Mouse (Mus musculus): Measurements from ENCODE around the gene Mcoln1. TPM values are rescaled to one million over a fixed set of nuclear protein-coding genes. Genes with fewer than 3 reads are reported as not detected.

The Mcoln1 gene
- polyA plus RNA-seq, 1 experiment from 2014 or later, result 90.1 TPM

- no peak for ATAC-seq (ENCODE audit: low FRiP score)
- WGBS, result 62% methylated on average over 5 of the region's 5 CpGs
- no peaks in the 10 kb centered on the region for H3K9me3 ChIP-seq
Measured at GRCm38 (mm10) chr8:3481605-3482004, 18.7 kb upstream of the Mcoln1 start.

GRCm38 (mm10) chr8:3482240-3482740 is 18.0 kb upstream of the Mcoln1 start:
- no peak overlapping the region for H3K27ac ChIP-seq
- no peaks in the 10 kb centered on the region for H3K9me3 ChIP-seq
- no peaks in the 10 kb centered on the region for H3K4me1 ChIP-seq (replicated peaks)
- ATAC-seq (ENCODE audit: low FRiP score), result no peak
- H3K4me2 ChIP-seq, result no peak overlapping the region
- 0 out of 2 replicates have a peak, but pooled peaks cover 3% of the 10 kb centered on the region for H3K27me3 ChIP-seq
- H3K4me3 ChIP-seq, result no peak overlapping the region
- H3K9ac ChIP-seq, result no peak overlapping the region
- no peaks in the 10 kb centered on the region for H3K36me3 ChIP-seq
- 91% methylated on average over 22 of the region's 22 CpGs for WGBS

More at GRCm38 (mm10) chr8:3481605-3482004, 18.7 kb upstream of the Mcoln1 start:
- H3K9ac ChIP-seq, result no peak overlapping the region
- H3K4me3 ChIP-seq, result no peak overlapping the region
- 0 out of 2 replicates have a peak, but pooled peaks cover 3% of the 10 kb centered on the region for H3K27me3 ChIP-seq
- H3K4me1 ChIP-seq (replicated peaks), result no peaks in the 10 kb centered on the region
- no peak overlapping the region for H3K4me2 ChIP-seq
- H3K27ac ChIP-seq, result no peak overlapping the region
- no peaks in the 10 kb centered on the region for H3K36me3 ChIP-seq

DNA sequence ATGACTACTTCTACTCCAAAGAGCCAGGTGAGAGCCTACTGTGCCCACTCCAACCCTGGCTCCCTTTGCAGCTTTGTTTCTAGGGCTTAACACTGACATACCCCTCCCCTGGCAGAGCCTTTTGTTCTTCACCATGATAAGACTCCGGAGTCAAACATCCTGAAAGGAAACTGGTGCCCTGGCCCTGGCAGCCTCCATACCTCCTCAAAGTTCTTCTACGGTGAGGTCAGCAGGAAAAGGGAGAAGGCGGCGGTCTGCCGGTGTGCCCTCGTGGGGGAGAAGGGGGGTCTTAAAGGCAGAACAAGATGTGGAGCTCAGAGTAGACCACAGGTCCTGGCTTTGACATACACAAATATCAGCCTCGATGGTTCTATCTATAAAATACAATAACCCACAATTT is 16.7 kb upstream of the Mcoln1 start:
- no peak overlapping the region for H3K4me3 ChIP-seq
- 84% methylated on average over 7 of the region's 7 CpGs for WGBS
- no peak overlapping the region for H3K4me2 ChIP-seq
- no peaks in the 10 kb centered on the region for H3K4me1 ChIP-seq (replicated peaks)
- no peak overlapping the region for H3K27ac ChIP-seq
- H3K9me3 ChIP-seq, result no peaks in the 10 kb centered on the region
- 0 out of 2 replicates have a peak, but pooled peaks cover 3% of the 10 kb centered on the region for H3K27me3 ChIP-seq
- no peaks in the 10 kb centered on the region for H3K36me3 ChIP-seq
- no peak overlapping the region for H3K9ac ChIP-seq
- ATAC-seq (ENCODE audit: low FRiP score), result no peak

DNA sequence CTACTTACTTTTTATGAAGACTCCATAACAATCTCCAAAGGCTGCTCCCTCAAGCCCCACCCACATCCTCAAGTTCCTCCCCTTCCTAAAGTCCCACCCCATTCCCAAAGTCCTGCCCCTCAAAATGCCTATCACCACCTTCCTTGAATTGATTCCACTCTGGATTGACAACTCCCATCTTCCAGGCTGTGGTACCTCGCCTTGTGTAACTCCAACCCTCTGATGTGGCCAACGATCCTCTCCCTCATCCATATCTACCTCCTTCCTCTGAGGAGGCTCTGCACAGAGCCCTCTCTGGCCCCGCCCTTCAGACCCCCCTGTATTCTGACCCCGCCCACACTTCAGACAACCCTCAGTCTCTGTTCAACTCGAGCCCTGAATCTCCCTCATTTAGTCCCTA is 15.1 kb upstream of the Mcoln1 start:
- no peak for ATAC-seq (ENCODE audit: low FRiP score)
- 32% methylated on average over 5 of the region's 5 CpGs for WGBS
- H3K36me3 ChIP-seq, result no peaks in the 10 kb centered on the region
- H3K9me3 ChIP-seq, result no peaks in the 10 kb centered on the region
- no peak overlapping the region for H3K4me2 ChIP-seq
- H3K4me1 ChIP-seq (replicated peaks), result no peaks in the 10 kb centered on the region
- 0 out of 2 replicates have a peak, but pooled peaks cover 3% of the 10 kb centered on the region for H3K27me3 ChIP-seq
- no peak overlapping the region for H3K4me3 ChIP-seq
- H3K27ac ChIP-seq, result no peak overlapping the region
- H3K9ac ChIP-seq, result no peak overlapping the region

- peaks cover 34% of the 10 kb centered on the region for H3K36me3 ChIP-seq
- H3K9ac ChIP-seq, result peak within 1 kb of the TSS; percentile 99
- peak within 1 kb of the TSS; percentile 92 for H3K27ac ChIP-seq
- ATAC-seq (ENCODE audit: low FRiP score), result peak; percentile 89
- H3K4me3 ChIP-seq, result peak within 1 kb of the TSS; percentile 84
- 1% methylated on average over 56 of the region's 64 CpGs for WGBS
- no peaks in the 10 kb centered on the region for H3K27me3 ChIP-seq
- H3K4me2 ChIP-seq, result peak within 1 kb of the TSS; percentile 84
- peaks cover 7% of the 10 kb centered on the region; the same call in 1 of the 2 replicates for H3K9me3 ChIP-seq
- peaks cover 39% of the 10 kb centered on the region for H3K4me1 ChIP-seq (replicated peaks)
Measured at GRCm38 (mm10) chr8:3492901-3493844, 7.1 kb upstream of the Mcoln1 start, which contains the start of gene Zfp358. Zfp358 (plus strand) TSS chr8:3493138.

- Histone ChIP-seq H3K27me3 (no peaks in the 10 kb centered on the region), H3K4me2 (peak overlapping the region; percentile 84), H3K27ac (peak overlapping the region; percentile 92), H3K4me1 (replicated peaks) (peaks cover 41% of the 10 kb centered on the region), H3K9ac (peak overlapping the region; percentile 99), H3K9me3 (peaks cover 7% of the 10 kb centered on the region; the same call in 1 of the 2 replicates), H3K4me3 (peak overlapping the region; percentile 84), H3K36me3 (peaks cover 34% of the 10 kb centered on the region)
- ATAC-seq (ENCODE audit: low FRiP score), result peak; percentile 19
- 42% methylated on average over 6 of the region's 6 CpGs for WGBS
Measured at GRCm38 (mm10) chr8:3493845-3494208, 6.4 kb upstream of the Mcoln1 start.

DNA sequence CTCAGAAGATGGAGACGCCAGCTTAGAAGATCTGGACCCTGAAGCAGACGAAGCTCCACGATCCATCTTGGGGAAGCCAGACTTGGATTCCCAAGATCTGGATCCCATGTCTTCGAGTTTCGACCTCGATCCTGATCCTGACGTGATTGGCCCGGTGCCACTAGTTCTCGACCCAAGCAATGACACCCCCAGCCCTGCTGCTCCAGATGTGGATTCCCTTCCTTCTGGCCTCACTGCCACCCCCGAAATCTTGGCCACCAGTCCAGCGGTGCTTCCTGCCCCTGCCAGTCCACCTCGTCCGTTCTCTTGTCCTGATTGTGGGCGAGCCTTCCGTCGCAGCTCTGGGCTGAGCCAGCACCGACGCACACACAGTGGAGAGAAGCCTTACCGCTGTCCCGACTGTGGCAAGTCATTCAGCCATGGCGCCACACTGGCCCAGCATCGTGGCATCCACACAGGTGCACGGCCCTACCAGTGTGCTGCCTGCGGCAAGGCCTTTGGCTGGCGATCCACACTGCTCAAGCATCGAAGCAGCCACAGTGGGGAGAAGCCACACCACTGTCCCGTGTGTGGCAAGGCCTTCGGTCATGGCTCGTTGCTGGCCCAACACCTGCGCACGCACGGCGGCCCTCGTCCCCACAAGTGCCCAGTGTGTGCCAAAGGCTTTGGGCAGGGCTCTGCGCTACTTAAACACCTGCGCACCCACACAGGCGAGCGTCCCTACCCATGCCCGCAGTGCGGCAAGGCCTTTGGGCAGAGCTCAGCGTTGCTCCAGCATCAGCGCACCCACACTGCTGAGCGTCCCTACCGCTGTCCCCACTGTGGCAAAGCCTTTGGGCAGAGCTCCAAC is 4.5 kb upstream of the Mcoln1 start:
- H3K9me3 ChIP-seq, result peaks cover 7% of the 10 kb centered on the region; the same call in 1 of the 2 replicates
- H3K27ac ChIP-seq, result no peak overlapping the region
- no peak overlapping the region for H3K4me2 ChIP-seq
- no peak overlapping the region for H3K4me3 ChIP-seq
- no peaks in the 10 kb centered on the region for H3K27me3 ChIP-seq
- peaks cover 53% of the 10 kb centered on the region for H3K4me1 ChIP-seq (replicated peaks)
- H3K36me3 ChIP-seq, result peaks cover 34% of the 10 kb centered on the region
- H3K9ac ChIP-seq, result no peak overlapping the region
- ATAC-seq (ENCODE audit: low FRiP score), result no peak
- 97% methylated on average over 44 of the region's 44 CpGs for WGBS

- WGBS, result 91% methylated on average over 15 of the region's 15 CpGs
- peaks cover 34% of the 10 kb centered on the region for H3K36me3 ChIP-seq
- ATAC-seq (ENCODE audit: low FRiP score), result no peak
- peak overlapping the region; percentile 53; the same call in 1 of the 2 replicates for H3K9ac ChIP-seq
- no peak overlapping the region for H3K4me2 ChIP-seq
- H3K27me3 ChIP-seq, result no peaks in the 10 kb centered on the region
- H3K4me1 ChIP-seq (replicated peaks), result peaks cover 59% of the 10 kb centered on the region
- no peak overlapping the region for H3K4me3 ChIP-seq
- peaks cover 7% of the 10 kb centered on the region; the same call in 1 of the 2 replicates for H3K9me3 ChIP-seq
- H3K27ac ChIP-seq, result no peak overlapping the region
Measured at GRCm38 (mm10) chr8:3496428-3496748, 3.9 kb upstream of the Mcoln1 start.

- no peaks in the 10 kb centered on the region for H3K27me3 ChIP-seq
- H3K9ac ChIP-seq, result no peak overlapping the region
- peaks cover 34% of the 10 kb centered on the region for H3K36me3 ChIP-seq
- WGBS, result 93% methylated on average over 3 of the region's 3 CpGs
- H3K27ac ChIP-seq, result no peak overlapping the region
- peaks cover 70% of the 10 kb centered on the region for H3K4me1 ChIP-seq (replicated peaks)
- H3K4me3 ChIP-seq, result no peak overlapping the region
- H3K4me2 ChIP-seq, result no peak overlapping the region
- peaks cover 7% of the 10 kb centered on the region; the same call in 1 of the 2 replicates for H3K9me3 ChIP-seq
- no peak for ATAC-seq (ENCODE audit: low FRiP score)
Measured at GRCm38 (mm10) chr8:3498583-3498982, 1.7 kb upstream of the Mcoln1 start.

DNA sequence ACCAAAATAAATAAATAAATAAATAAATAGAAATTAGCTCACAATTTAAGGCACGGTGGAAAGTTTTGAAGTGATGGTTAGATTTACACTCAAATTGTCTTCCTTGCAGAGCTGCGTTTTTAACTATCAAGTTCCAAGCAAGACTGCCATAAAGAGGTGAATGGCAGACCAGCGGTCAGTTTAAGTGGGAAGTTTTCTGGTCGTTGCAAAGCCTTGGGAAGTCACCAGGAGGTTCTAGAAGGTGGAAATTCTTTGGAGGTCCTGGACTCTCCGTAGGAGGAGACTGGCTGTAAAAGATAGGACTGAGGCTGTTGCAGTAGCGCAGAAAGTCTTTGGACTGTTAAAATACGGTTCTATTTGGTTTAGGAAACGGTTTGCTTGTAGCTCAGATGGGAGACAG is 506 bp upstream of the Mcoln1 start:
- Histone ChIP-seq H3K4me2 (peak overlapping the region; percentile 82), H3K4me3 (peak overlapping the region; percentile 75), H3K4me1 (replicated peaks) (peaks cover 59% of the 10 kb centered on the region), H3K27me3 (no peaks in the 10 kb centered on the region), H3K36me3 (peaks cover 32% of the 10 kb centered on the region), H3K27ac (peak overlapping the region; percentile 92), H3K9ac (peak overlapping the region; percentile 83), H3K9me3 (peaks cover 7% of the 10 kb centered on the region; the same call in 1 of the 2 replicates)
- 9% methylated on average over 8 of the region's 8 CpGs for WGBS
- peak; percentile 29; the same call in 1 of the 2 replicates for ATAC-seq (ENCODE audit: low FRiP score)

- no peaks in the 10 kb centered on the region for H3K9me3 ChIP-seq
- WGBS, result 82% methylated on average over 4 of the region's 4 CpGs
- no peak overlapping the region for H3K27ac ChIP-seq
- no peaks in the 10 kb centered on the region for H3K27me3 ChIP-seq
- H3K4me3 ChIP-seq, result no peak overlapping the region
- no peak overlapping the region for H3K4me2 ChIP-seq
- H3K36me3 ChIP-seq, result peaks cover 29% of the 10 kb centered on the region
- no peak for ATAC-seq (ENCODE audit: low FRiP score)
- H3K9ac ChIP-seq, result peak overlapping the region; percentile 88; the same call in 1 of the 2 replicates
- H3K4me1 ChIP-seq (replicated peaks), result peaks cover 40% of the 10 kb centered on the region
Measured at GRCm38 (mm10) chr8:3502217-3502616, 2.0 kb downstream of the Mcoln1 start.
